Mouse (Mus musculus) A20 (cell line): ENCODE measurements around the gene Cnbp.
A peak's percentile ranks its signal among the peaks of the same experiment; 100 is the strongest.

Experiments
- DNase-seq: peaks from one replicate; pipeline ENCODE4 v3.0.0-alpha.2; 2011; ENCODE audit warnings: low read depth, low spot score

Gene Cnbp

GRCm38 (mm10) chr6:87850155-87850899 is 579 bp downstream of the Cnbp start:
- no peak for DNase-seq

GRCm38 (mm10) chr6:87849780-87850154 is 1.1 kb downstream of the Cnbp start:
- DNase-seq: peak; percentile 80

DNA sequence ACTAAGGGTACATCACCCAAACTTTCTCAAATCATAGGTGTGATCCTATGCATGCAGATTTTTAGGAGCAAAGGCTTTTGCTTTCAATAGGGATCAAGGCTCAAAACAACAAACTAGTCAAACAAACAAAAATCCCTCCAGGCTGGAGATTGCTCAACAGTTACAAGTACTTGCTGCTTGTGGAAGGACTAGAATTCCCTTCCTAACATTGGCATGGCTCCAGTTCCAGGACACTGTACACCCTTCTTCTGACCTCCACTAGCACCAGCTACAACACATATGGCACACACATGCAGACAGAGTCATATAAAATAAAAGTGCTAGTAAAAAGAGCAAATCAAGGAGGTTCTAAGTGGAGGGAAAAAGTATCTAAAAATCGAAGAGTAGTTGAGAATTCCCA is 4.1 kb downstream of the Cnbp start:
- no peak for DNase-seq

- no peak for DNase-seq
Measured at GRCm38 (mm10) chr6:87845031-87845695, 5.7 kb downstream of the Cnbp start.

- peak; percentile 61 for DNase-seq
Measured at GRCm38 (mm10) chr6:87842254-87842653, 8.7 kb downstream of the Cnbp start.

DNA sequence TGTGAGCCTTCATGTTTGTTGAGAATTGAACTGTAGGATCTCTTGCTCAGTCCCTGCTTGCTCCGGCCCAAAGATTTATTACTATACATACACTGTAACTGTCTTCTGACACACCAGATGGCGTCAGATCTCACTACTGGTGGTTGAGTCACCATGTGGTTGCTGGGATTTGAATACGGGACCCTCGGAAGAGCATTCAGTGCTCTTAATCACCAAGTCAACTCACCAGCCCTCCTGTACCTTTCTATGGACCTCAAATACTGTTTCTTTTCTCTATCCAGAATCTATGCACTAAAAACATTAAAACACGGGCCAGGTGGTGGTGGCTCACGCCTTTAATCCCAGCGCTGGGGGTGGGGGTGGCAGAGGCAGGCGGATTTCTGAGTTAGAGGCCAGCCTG is 9.3 kb downstream of the Cnbp start:
- DNase-seq: peak; percentile 36

DNA sequence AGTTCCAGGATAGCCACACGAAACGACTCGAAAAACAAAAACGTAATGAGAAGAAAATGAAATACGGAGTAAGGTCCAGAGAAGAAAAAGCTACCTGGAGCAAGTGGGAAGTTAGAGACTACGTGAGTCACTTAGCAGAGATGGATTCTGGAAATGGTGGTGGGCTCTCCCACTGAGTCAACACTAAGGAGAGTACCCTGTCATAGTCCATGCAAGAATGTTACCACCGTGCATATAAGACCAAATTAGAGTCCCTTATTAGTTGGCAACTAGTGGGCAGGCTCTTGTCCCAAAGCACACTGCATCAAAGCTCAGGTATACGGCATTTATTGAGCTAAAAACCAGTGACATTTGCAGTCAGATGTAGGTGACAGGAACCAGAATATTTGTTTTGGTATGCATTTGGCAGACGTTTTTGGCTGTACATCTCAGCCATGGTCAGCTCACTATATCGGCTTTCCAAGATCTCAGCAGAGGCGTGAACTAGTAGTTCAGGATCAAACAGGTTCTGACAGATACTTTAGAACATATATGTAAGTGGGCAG is 11.0 kb downstream of the Cnbp start:
- peak; percentile 53 for DNase-seq

- peak; percentile 97 for DNase-seq
Measured at GRCm38 (mm10) chr6:87838551-87839197, 12.2 kb downstream of the Cnbp start, which contains the start of gene Isy1. Gene Isy1, minus strand, starts transcription at chr6:87838798.

- no peak for DNase-seq
Measured at GRCm38 (mm10) chr6:87835695-87836094, 15.2 kb downstream of the Cnbp start, which contains the start of gene Gm45140. Gene Gm45140, minus strand, starts transcription at chr6:87835795.

- no peak for DNase-seq
Measured at GRCm38 (mm10) chr6:87820366-87820765, 30.5 kb downstream of the Cnbp start.

DNA sequence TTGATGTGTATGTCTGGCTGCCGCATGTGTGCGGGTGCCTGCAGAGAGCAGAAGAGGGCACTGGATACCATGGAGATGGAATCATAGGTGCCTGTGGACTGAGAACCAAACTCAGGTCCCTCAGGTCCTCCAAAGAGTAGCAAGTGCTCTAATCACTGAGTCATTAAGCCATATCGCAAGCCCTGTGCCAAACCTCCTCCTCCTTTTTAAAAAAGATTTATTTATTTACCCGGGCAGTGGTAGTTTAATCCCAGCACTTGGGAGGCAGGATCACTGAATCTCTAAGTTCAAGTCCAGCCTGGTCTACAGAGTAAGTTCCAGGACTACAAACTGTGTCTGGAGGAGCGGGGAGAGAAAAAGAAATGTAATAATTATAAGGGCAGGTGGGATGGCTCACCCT is 36.4 kb downstream of the Cnbp start:
- no peak for DNase-seq

- DNase-seq: no peak
Measured at GRCm38 (mm10) chr6:87812656-87813055, 38.2 kb downstream of the Cnbp start.

DNA sequence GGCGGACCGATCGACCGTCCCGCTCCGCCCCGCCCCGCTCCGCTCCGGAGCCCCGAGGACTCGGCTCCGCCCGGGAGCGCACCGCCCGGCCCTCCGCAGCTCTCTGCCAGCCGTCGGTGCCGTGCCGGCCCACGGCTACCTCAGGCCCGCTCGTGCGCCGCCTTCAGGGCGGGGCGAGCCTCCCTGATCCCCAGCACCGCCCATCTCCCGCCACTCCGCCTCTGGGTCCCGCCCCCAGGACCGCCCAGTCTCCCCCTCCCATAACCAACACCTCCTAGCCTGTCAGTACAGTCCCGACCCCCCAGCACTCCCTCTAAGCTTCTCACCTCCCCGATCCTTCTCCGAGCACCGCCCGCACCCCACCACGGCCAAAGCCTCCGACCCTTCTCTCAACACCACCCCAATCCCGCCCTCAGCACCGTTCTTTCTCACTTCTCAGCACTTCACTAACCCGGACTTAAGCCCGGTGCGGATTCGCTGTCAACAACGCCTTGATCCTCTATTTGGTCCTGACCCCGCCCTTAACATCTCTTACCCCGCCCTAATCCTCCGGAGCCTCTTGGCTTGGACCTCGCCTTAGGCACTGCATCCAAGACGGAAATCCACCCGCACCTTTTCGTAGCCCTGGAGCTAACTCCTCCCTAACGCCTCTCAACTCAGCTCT is 39.1 kb downstream of the Cnbp start, which contains the start of gene Rab43:
Gene Rab43 (minus strand): TSS at position 490 of the 664 bp plus-strand sequence.
- peak; percentile 95 for DNase-seq

- DNase-seq: peak; percentile 88
Measured at GRCm38 (mm10) chr6:87810713-87811669, 39.9 kb downstream of the Cnbp start.

GRCm38 (mm10) chr6:87810311-87810710 is 40.6 kb downstream of the Cnbp start:
- no peak for DNase-seq

DNA sequence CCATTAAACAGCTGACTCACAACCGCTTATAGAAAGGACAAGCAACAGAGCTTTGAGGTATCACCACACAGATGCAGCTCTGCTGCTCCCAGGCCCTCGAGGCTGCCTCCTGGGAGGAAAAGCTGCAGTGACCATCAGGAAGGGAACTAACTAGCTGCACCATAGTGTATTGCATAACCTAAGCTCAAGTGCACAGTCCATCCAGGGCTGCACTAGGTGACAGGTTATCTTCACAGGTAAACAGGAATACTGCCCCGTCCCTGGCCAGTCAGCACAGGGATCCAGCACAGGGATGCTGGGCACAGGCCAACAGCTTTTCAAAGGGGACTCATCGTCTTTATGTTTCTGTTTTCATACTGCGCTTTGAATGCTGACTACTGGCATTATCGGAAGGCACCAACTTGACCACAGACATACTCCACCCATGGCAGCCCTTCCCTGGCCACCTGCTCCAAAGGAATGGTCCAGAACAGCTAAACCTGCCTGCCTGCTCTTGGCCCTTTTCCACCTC is 41.2 kb downstream of the Cnbp start:
- DNase-seq: peak; percentile 43

DNA sequence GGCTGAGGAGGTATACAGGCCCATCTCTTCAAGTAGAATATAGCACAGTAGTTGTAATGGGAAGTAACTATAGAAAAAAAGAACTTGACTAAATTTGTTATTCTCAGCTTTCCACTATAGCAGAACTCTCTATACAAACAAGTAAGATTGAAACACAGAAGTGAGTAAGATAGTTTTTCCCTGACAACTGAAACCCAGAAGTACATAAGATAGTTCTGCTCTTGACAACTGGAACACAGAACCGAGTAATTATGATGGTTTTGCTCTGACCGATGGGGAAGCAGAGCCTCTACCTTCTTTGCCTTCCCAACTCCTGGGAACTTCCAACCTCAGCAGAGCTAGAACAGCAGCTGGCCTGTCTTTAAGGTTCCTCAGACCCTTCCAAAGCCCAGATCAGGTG is 41.8 kb downstream of the Cnbp start:
- peak; percentile 66 for DNase-seq

GRCm38 (mm10) chr6:87808521-87808920 is 42.4 kb downstream of the Cnbp start:
- no peak for DNase-seq

DNA sequence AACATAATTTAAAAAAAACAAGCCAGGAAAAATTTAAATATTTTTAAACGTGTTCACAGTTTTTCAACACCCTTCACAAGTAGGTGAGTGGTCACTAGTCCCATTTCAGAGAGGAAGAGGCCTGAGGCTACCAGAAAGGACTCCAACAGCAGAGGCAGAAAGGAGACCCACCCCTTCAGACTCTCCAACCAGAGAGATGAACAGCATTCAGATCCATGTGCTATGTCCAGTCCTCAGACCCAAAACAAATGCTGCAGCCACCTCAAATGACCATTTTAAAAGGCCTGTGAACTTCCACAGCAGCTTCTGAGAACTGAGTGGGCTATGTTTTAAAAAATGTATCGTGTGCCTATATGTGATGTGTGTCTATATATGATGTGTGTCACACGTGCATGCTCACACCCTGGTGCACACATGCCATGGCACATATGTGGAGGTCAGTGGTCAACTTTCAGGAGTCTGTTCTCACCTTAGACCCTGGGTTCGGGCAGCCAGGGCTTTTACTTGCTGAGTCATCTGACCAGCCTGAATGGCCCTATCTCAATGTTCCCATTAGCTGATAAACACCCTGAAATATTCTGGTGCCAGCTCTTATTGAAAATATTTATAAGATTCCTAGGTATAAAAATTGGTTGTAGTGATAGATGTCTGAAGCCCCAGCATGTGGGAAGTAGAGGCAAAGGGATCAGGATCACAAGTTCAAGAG is 43.0 kb downstream of the Cnbp start:
- no peak for DNase-seq

DNA sequence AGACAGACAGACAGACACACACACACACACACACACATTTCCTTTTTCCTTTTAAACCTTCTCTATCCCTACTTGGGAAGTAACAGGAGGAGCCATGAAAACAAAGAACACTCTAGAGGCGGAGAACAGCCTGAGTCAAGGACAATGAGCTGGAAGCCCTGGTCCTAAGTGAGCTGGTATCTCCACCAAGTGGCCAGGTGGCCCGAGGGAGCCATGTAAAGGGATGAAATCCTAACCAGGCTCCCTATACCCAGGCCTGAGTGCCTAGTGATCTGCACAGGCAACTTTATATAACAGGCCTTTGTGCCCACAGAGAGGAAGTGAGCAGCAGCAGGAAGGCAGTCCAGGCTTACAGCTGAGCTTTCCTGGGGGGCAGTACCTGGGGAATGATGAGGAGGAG is 44.0 kb downstream of the Cnbp start:
- DNase-seq: no peak
